Mouse (Mus musculus): ENCODE data around the gene Epp13. TPM values are rescaled to one million over a fixed set of nuclear protein-coding genes. Genes with fewer than 3 reads are reported as not detected.

Gene Epp13
- polyA plus RNA-seq (2014; fragmentation: Illumina TruSeq; extraction: RNeasy Lipid Tissue Mini Kit (QIAGEN cat#74804); ENCODE audit: low read depth, low replicate concordance), result not detected

DNA sequence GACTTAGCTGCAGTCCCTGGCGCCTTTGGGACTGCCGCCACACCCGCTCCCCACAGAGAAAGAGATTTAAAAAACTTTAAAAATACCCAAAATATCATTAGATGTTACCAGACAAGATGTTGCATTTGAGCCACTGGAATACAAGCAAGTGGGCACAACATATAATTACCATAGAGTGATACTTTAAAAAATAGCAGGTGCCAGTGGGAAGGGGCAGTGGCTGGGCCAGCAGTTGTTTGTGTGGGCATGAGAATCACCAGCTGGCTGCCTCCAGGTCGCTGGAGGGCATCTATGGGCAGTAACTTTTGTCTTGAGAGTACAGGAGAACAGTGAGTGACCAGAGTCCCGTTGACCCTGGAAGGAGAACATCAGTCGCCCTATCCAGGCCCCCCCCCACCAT lies at the start of gene Epp13:
TSS of gene Epp13 (plus strand) at position 301 of the 400 bp plus-strand sequence.

DNA sequence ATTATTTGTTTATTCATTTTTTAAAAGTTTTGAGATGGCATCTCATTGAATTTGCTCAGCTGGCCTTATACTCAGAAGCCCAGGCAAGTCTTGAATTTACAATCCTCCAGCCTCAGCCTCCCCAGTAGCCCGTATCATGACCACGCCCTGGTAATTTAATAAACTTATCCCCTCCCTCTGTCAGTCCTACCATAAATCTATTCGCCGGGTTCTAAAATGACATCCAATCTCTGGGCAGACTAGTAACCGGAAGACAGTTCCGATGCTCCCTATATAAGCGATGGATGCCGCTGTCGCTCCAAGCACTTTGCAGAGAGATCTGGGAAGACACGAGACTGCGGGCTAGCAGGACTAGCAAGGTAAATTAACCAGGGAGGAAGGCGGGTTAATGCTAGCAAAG lies 30.5 kb upstream of the Epp13 start, which contains the start of gene Zscan5b:
TSS of gene Zscan5b (plus strand) at position 301 of the 400 bp plus-strand sequence.

DNA sequence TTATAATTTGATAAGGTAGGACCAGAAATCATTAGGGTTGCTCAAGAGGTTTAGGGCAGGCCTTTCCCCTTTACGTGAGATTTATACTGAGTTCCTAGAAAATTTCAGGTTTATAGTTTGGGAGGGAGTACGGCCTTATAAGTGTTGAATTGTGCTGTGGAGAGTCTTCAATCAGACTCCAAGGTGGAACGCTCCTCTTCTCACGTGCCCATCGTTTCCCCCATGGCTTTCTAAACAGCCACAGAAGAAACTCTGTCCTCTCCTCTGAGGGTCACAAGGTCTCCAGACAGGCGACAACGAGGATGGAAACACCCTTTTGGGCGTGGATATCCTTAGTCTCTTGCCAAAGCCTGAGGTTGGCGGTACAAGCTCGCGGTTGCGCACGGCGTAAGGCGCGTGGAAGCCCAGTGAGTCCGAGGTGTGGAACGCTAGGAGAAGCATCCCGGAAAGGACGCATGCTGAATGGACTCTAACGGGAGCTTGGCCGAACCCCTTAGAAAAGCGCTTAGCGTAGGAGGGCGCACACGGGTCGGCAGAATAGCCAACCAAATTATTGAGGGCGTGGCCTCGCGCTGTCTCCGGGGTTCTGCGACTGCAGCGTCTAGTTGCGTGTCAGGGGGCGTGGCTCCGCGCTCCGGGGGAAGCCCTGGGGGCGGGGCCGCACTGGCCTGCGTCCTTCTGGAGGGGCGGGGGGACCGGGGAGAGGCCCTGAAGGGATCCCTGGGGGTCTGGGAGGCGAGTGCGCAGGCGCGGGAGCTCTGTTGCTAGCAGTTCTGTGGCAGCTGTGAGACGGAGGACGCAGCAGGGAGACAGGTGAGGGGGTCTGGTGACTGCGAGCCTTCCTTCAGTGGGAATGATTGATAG lies 33.6 kb downstream of the Epp13 start, which contains the start of gene Zfp667:
TSS of gene Zfp667 (plus strand) at position 738 of the 864 bp plus-strand sequence.

DNA sequence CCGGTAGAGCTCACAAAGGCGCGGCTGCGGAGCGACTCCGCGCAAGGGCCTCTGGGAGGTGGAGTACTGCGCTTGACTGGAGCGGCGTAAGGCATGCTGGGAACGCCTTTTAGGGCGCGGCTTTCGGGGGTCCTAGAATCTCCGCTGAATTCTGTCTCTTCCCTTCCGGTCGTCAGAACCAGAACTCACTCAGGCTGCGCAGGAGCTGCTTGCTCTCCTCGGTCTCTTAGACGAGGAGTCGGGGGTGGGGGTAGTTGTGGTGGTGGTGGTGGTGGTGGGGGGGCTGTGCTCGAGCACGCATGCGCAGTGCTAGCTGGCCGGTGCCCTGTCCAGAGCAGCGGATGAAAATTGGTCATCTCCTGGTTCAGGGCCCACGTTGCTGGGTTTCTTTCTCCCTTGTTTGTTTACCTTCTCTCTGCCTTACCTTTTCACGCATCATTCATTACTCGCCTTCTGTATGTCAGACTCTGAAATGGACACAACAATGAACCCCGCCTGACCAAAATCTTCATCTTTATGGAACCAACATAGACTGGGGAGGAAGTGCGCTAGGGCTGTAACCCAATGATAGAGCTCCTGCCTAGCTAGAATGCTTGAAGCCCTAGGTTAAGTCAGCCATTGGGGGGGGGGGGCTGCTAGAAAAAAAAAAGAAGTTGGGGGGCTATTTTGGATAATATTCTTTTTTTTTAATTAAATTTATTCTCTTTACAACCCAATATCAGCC lies 78.9 kb downstream of the Epp13 start, which contains the start of gene Zfp583:
TSS of gene Zfp583 (minus strand) at position 53 of the 724 bp plus-strand sequence.

Other genes with a start within 250 kb of the Epp13 start
- gene Vmn1r65, start 241.7 kb upstream of the Epp13 start, polyA plus RNA-seq (2014; fragmentation: Illumina TruSeq; extraction: RNeasy Lipid Tissue Mini Kit (QIAGEN cat#74804); ENCODE audit: low read depth, low replicate concordance), result not detected
- gene Nlrp4c, start 207.5 kb upstream of the Epp13 start, polyA plus RNA-seq (2014; fragmentation: Illumina TruSeq; extraction: RNeasy Lipid Tissue Mini Kit (QIAGEN cat#74804); ENCODE audit: low read depth, low replicate concordance), result not detected
- gene Zfp787, start 96.7 kb upstream of the Epp13 start, polyA plus RNA-seq (2014; fragmentation: Illumina TruSeq; extraction: RNeasy Lipid Tissue Mini Kit (QIAGEN cat#74804); ENCODE audit: low read depth, low replicate concordance), result 5.3 TPM
- gene Zfp444, start 80.5 kb upstream of the Epp13 start, polyA plus RNA-seq (2014; fragmentation: Illumina TruSeq; extraction: RNeasy Lipid Tissue Mini Kit (QIAGEN cat#74804); ENCODE audit: low read depth, low replicate concordance), result 4.8 TPM
- gene Galp, start 55.6 kb upstream of the Epp13 start, polyA plus RNA-seq (2014; fragmentation: Illumina TruSeq; extraction: RNeasy Lipid Tissue Mini Kit (QIAGEN cat#74804); ENCODE audit: low read depth, low replicate concordance), result not detected
- gene Zscan5b, start 30.4 kb upstream of the Epp13 start, polyA plus RNA-seq (2014; fragmentation: Illumina TruSeq; extraction: RNeasy Lipid Tissue Mini Kit (QIAGEN cat#74804); ENCODE audit: low read depth, low replicate concordance), result not detected
- 2.7 TPM for gene Zfp667, start 33.9 kb downstream of the Epp13 start, polyA plus RNA-seq (2014; fragmentation: Illumina TruSeq; extraction: RNeasy Lipid Tissue Mini Kit (QIAGEN cat#74804); ENCODE audit: low read depth, low replicate concordance)
- 0.58 TPM for gene Zfp583, start 78.6 kb downstream of the Epp13 start, polyA plus RNA-seq (2014; fragmentation: Illumina TruSeq; extraction: RNeasy Lipid Tissue Mini Kit (QIAGEN cat#74804); ENCODE audit: low read depth, low replicate concordance)
- gene Gm3854, start 91.0 kb downstream of the Epp13 start, polyA plus RNA-seq (2014; fragmentation: Illumina TruSeq; extraction: RNeasy Lipid Tissue Mini Kit (QIAGEN cat#74804); ENCODE audit: low read depth, low replicate concordance), result not detected
- gene Zfp78, start 110.6 kb downstream of the Epp13 start, polyA plus RNA-seq (2014; fragmentation: Illumina TruSeq; extraction: RNeasy Lipid Tissue Mini Kit (QIAGEN cat#74804); ENCODE audit: low read depth, low replicate concordance), result 2.0 TPM
- gene Zfp28, start 130.6 kb downstream of the Epp13 start, polyA plus RNA-seq (2014; fragmentation: Illumina TruSeq; extraction: RNeasy Lipid Tissue Mini Kit (QIAGEN cat#74804); ENCODE audit: low read depth, low replicate concordance), result 1.4 TPM
- not detected for gene Smim17, start 146.0 kb downstream of the Epp13 start, polyA plus RNA-seq (2014; fragmentation: Illumina TruSeq; extraction: RNeasy Lipid Tissue Mini Kit (QIAGEN cat#74804); ENCODE audit: low read depth, low replicate concordance)
- gene Gm20715, start 157.6 kb downstream of the Epp13 start, polyA plus RNA-seq (2014; fragmentation: Illumina TruSeq; extraction: RNeasy Lipid Tissue Mini Kit (QIAGEN cat#74804); ENCODE audit: low read depth, low replicate concordance), result not detected
- not detected for gene Olfr1344, start 186.0 kb downstream of the Epp13 start, polyA plus RNA-seq (2014; fragmentation: Illumina TruSeq; extraction: RNeasy Lipid Tissue Mini Kit (QIAGEN cat#74804); ENCODE audit: low read depth, low replicate concordance)
- gene Olfr1336, start 203.5 kb downstream of the Epp13 start, polyA plus RNA-seq (2014; fragmentation: Illumina TruSeq; extraction: RNeasy Lipid Tissue Mini Kit (QIAGEN cat#74804); ENCODE audit: low read depth, low replicate concordance), result not detected
- not detected for gene Olfr1346, start 214.4 kb downstream of the Epp13 start, polyA plus RNA-seq (2014; fragmentation: Illumina TruSeq; extraction: RNeasy Lipid Tissue Mini Kit (QIAGEN cat#74804); ENCODE audit: low read depth, low replicate concordance)
- gene Olfr5, start 234.2 kb downstream of the Epp13 start, polyA plus RNA-seq (2014; fragmentation: Illumina TruSeq; extraction: RNeasy Lipid Tissue Mini Kit (QIAGEN cat#74804); ENCODE audit: low read depth, low replicate concordance), result not detected
- gene Olfr1347, start 247.0 kb downstream of the Epp13 start, polyA plus RNA-seq (2014; fragmentation: Illumina TruSeq; extraction: RNeasy Lipid Tissue Mini Kit (QIAGEN cat#74804); ENCODE audit: low read depth, low replicate concordance), result not detected

All from liver, adult 10 weeks (tissue).